Mouse (Mus musculus) Patski (cell line): ENCODE data around the gene Gpr143. TPM values are rescaled to one million over a fixed set of nuclear protein-coding genes. Genes with fewer than 3 reads are reported as not detected.

Source experiments
- ATAC-seq: fragments of 100-300 bp; one replicate; pipeline ENCODE4 v1.8.0; 2021
- CTCF ChIA-PET: fragments of 350-600 bp; sonication (Branson Sonifier 250); formaldehyde crosslinking; loops from one replicate; lab custom pipeline; 2022; ENCODE audit warnings: inconsistent platforms; lab: Charles Lee
- POLR2A ChIA-PET: fragments of 350-600 bp; sonication (Branson Sonifier 250); formaldehyde crosslinking; loops from one replicate; lab custom pipeline; 2022; ENCODE audit warnings: antibody characterized with exemption, inconsistent platforms; lab: Charles Lee
- DNase-seq: peaks from one replicate; pipeline ENCODE4 v3.0.0-alpha.2; 2011; ENCODE audit warnings: low read depth, low spot score
- H3K27me3 ChIP-seq: fragments of 371-371 bp; one replicate; pipeline ENCODE4 v1.5.1; 2021
- CTCF ChIP-seq: fragments of 100-300 bp; IDR thresholded peaks from one replicate; pipeline ENCODE4 v1.5.1; 2021
- in situ Hi-C: fragments of 300-500 bp; cut with MboI; formaldehyde crosslinking; loops from 3 replicates; pipeline ENCODE4 v1.11.1; 2018; ENCODE audit warnings: low pct_unique_long_range_greater_than_20kb, mixed read lengths
- polyA plus RNA-seq: library from polyadenylated mRNA; unstranded; gene quantifications from one replicate; pipeline ENCODE4 v1.2.3, GENCODE M21; 2021

Gene Gpr143
- not detected for polyA plus RNA-seq

DNA sequence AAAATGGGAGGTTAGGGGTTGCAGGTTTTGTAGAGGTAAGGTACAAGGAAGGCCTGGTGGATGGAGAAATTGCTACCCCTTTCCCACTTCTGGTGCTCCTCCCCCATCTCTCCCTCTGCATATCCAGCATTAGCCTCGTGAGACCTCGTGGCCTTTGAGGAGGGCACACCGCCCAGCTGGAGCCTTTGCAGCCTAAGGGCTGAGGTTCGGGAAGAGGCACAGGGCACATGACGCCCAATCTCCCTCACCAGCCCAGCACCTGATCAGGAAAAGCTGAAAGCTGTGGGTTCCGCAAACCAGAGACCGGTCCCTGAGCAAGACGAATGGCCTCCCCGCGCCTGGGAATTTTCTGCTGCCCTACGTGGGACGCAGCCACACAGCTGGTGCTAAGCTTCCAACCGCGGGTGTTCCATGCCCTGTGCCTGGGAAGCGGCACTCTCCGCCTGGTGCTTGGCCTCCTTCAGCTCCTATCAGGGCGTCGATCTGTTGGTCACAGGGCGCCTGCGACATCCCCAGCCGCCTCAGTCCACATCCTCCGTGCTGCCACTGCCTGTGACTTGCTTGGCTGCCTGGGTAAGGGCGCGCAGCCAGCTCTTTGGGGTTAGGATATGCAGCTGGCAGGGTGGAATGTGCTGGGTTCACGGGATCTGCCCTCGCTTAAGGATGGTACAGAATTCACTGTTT is at the start of gene Gpr143:
TSS of gene Gpr143 (plus strand) at position 202 of the 684 bp plus-strand sequence.
- ChIA-PET POLR2A (no interaction called here), CTCF (no interaction called here)
- TF ChIP-seq CTCF = no peak
- no peak for DNase-seq
- in situ Hi-C loops = no loop called here
- H3K27me3 ChIP-seq = peaks cover 16% of the 10 kb centered on the region
- ATAC-seq = peak; percentile 54

DNA sequence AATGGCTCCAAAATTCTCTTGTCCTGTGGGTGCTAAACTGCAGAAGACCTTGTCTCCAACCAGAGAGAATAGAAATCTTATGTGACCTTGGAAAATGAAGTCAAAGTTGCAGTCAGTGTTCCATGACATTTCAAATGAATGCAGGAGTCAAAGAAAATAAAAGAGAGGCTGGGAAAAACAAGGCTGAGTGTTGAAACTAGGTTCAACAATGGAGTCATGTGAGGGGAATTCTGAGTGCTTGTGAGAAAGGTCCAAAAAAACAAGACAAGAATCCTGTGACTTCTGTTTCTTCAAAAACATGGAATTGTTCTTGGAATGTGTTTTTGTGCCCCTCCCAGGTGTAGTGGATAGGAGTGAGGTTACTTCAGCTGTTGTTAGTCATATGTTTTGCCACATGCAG is 46.4 kb upstream of the Gpr143 start:
- ATAC-seq (peak; percentile 51), DNase-seq (peak; percentile 25)
- in situ Hi-C loops = no loop called here
- CTCF ChIA-PET = interaction anchor here (1.3 kb wide), 1 partner anchor 83 kb away, joined by 4 read pairs; no protein-coding TSS in a partner anchor
- peaks cover 4% of the 10 kb centered on the region for H3K27me3 ChIP-seq
- no peak for TF ChIP-seq CTCF
- POLR2A ChIA-PET = no interaction called here

DNA sequence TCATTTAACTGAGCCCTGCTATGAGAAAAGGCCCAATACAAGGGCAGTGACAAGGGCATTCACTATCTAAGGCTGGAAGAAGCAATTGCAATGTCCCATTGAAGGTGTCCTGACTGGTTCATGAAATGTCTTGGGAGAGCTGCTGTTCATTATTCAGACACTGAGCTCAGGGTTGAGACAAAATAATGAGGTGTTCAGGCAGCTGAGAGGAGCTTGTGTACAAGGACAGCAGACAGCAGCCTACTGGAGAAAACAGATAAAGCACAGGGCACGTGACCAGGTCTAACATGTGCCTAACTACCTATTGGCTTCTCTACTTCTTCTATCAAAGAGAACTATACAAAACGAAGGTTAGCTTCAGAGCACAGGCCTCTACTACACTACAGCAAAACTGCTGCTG is 43.5 kb upstream of the Gpr143 start:
- in situ Hi-C loops = no loop called here
- no peak for TF ChIP-seq CTCF
- CTCF ChIA-PET = interaction anchor here (1.2 to 1.5 kb wide), 6 partner anchors 12 to 81 kb away, joined by 3 to 5 read pairs (median 3); no protein-coding TSS in a partner anchor
- POLR2A ChIA-PET = no interaction called here
- peaks cover 4% of the 10 kb centered on the region for H3K27me3 ChIP-seq
- ATAC-seq (no peak), DNase-seq (no peak)

DNA sequence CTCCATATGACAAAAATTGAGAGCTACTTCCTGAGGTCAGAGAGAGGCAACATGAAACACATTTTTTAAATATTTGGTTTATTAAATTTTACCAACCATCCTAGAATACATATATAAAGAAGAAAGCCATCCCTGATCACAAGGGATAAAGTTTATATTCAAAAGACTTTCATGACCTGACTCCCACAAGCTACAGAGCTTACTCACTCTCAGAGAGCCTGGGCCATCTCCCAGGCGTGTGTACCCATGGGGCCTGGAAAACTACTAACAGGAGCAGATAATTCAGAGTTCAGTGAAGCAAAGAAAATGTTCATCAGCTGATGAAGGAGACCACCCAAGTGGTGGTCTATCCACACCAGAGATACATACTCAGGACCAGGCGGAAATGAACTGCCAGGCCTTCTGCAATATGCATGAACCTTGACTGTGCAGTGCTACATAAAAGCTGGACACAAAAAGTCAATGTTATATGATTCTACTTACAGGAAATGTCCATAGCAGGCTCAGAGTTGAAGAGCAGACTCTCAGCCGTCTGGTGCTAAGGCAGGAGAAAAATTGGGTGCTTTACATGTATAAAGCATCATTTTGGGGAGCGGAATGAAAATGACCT is 42.9 kb upstream of the Gpr143 start:
- DNase-seq (no peak), ATAC-seq (no peak)
- peaks cover 3% of the 10 kb centered on the region for H3K27me3 ChIP-seq
- in situ Hi-C loops = no loop called here
- CTCF ChIA-PET = interaction anchor here (1.2 to 1.5 kb wide), 6 partner anchors 11 to 80 kb away, joined by 3 to 5 read pairs (median 3); no protein-coding TSS in a partner anchor
- TF ChIP-seq CTCF = no peak
- POLR2A ChIA-PET = no interaction called here

- POLR2A ChIA-PET = interaction anchor here (0.7 kb wide), 1 partner anchor 48 kb away, joined by 3 read pairs; no protein-coding TSS in a partner anchor
- CTCF ChIA-PET = no interaction called here
- in situ Hi-C loops = no loop called here
- no peak for DNase-seq
- ATAC-seq = no peak
- TF ChIP-seq CTCF = no peak
- peaks cover 4% of the 10 kb centered on the region for H3K27me3 ChIP-seq
These were observed 38.1 kb upstream of the Gpr143 start for GRCm38 (mm10) chrX:152743642-152744041.

- no peak for TF ChIP-seq CTCF
- peaks cover 4% of the 10 kb centered on the region for H3K27me3 ChIP-seq
- CTCF ChIA-PET = interaction anchor here (0.9 to 2.3 kb wide), 3 partner anchors 11 to 16 kb away, joined by 3 to 5 read pairs (median 4); no protein-coding TSS in a partner anchor
- no peak for DNase-seq
- no peak for ATAC-seq
- POLR2A ChIA-PET = no interaction called here
- in situ Hi-C loops = no loop called here
These were observed 35.8 kb upstream of the Gpr143 start for GRCm38 (mm10) chrX:152745925-152746324.

DNA sequence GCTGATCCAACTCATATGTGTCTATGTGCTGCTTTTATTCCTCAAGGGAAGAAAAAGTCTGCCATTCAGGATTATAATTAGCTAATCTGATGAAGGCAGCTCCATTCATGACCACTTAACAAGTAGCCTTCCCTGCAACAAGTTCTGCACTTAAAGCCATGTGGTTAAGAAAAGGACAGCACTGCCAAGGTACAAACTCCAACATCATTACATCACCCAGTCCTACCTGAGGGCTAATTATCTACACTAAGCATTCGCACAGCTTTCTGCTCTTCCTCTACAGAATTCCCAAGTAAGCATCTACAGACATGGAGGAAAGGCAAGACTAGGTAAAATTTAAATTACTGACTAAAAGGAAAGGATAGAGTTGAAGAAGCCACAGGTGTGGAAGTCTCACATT is 25.9 kb upstream of the Gpr143 start:
- no peak for ATAC-seq
- in situ Hi-C loops = no loop called here
- DNase-seq = no peak
- CTCF ChIA-PET = no interaction called here
- POLR2A ChIA-PET = no interaction called here
- H3K27me3 ChIP-seq = peaks cover 8% of the 10 kb centered on the region
- no peak for TF ChIP-seq CTCF

DNA sequence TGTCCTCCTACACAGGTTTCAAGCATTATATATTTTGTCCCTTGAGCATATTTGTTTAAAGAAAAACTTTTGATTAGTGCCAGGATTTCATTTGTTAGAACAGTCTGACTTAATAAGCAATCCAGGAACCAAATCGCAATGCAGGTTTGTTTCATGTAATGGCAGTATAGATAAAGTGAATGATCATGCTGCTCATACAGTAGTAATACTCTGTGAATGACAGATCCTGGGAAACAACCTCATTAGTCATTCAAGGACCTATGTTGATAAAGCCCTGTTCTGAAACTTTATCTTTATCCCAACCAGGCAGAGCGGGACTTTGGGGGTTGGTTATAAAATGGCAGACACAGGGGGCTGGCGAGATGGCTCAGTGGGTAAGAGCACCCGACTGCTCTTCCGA is 25.4 kb upstream of the Gpr143 start:
- in situ Hi-C loops = no loop called here
- ChIA-PET POLR2A (no interaction called here), CTCF (no interaction called here)
- no peak for TF ChIP-seq CTCF
- DNase-seq (no peak), ATAC-seq (no peak)
- H3K27me3 ChIP-seq = peaks cover 8% of the 10 kb centered on the region

DNA sequence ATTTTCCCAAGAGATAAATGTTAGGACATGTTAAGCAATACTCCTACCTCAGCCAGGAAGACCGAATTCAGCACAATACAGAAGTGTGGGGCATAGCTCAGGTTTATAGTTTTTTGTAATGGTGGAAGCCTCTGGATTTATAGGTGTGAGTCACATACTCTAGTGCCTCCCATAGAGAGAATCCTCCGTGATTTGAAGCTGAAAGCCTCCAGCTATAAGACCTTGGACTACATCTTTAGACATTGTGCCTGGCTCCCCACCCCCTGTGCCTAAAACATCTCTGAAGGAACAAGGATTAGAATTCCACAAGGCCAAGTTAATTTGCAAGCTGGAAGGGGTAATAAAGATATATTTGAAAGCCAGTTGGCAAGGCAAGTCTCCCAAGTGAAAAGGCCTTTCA is 19.3 kb upstream of the Gpr143 start:
- DNase-seq (no peak), ATAC-seq (peak; percentile 47)
- POLR2A ChIA-PET = no interaction called here
- in situ Hi-C loops = no loop called here
- peaks cover 10% of the 10 kb centered on the region for H3K27me3 ChIP-seq
- no peak for TF ChIP-seq CTCF
- CTCF ChIA-PET = interaction anchor here (1.0 to 1.1 kb wide), 2 partner anchors 17 to 139 kb away, joined by 3 to 4 read pairs; no protein-coding TSS in a partner anchor

- H3K27me3 ChIP-seq = peaks cover 10% of the 10 kb centered on the region
- ChIA-PET POLR2A (no interaction called here), CTCF (interaction anchor here (1.1 to 1.4 kb wide), 2 partner anchors 8 to 17 kb away, joined by 3 to 4 read pairs; no protein-coding TSS in a partner anchor)
- DNase-seq = no peak
- ATAC-seq = no peak
- in situ Hi-C loops = no loop called here
- TF ChIP-seq CTCF = no peak
These were observed 18.9 kb upstream of the Gpr143 start for GRCm38 (mm10) chrX:152762855-152763254.

DNA sequence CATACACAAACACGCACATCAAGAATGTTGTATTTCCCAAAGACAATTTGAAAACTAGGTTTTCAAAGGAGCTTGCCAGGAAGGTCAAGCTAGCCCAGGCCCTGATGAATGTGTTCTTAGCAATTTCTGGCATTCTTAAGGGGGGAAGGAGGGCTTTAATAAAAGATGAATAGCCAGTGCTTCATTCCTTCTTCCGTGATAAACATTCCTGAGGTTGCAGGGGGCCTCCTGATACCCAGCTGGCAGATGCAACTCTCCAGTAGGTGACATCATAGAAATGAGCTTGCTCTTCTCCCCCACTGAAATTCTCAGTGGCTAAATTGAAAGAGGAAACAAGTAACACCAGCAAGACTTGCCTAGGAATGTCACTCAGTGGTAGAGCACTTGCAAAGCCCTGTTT is 17.6 kb upstream of the Gpr143 start:
- in situ Hi-C loops = no loop called here
- peaks cover 10% of the 10 kb centered on the region for H3K27me3 ChIP-seq
- ATAC-seq (peak; percentile 40), DNase-seq (no peak)
- CTCF ChIA-PET = interaction anchor here (1.4 to 1.7 kb wide), 2 partner anchors 10 to 27 kb away, joined by 3 to 5 read pairs; no protein-coding TSS in a partner anchor
- no peak for TF ChIP-seq CTCF
- POLR2A ChIA-PET = interaction anchor here (0.6 kb wide), 1 partner anchor 14 kb away, joined by 3 read pairs; no protein-coding TSS in a partner anchor
